ENCODE assay signal across 9 mouse cellular contexts in genomic region chr8:119196486-119197150, GRCm38 (mm10).
A peak's percentile ranks its signal among the peaks of the same experiment; 100 is the strongest.
DNase-seq lines count a peak whose midpoint lies in the region; ATAC-seq lines count a peak whose summit lies in the region.
"Had no signal": no experiment of that assay in that cellular context is flagged by ENCODE, and none has a peak within 500 bp of the region (broad histone marks: within the 10 kb centered on the region; RNA-seq: fewer than 3 reads in every experiment).

No protein-coding gene starts in this region.

- no peak overlapping the region for H3K9ac ChIP-seq in heart, embryonic 14.5 days (ENCODE audit: low read length)
- no peak overlapping the region for H3K9ac ChIP-seq in liver, embryonic 12.5 days
- H3K9ac ChIP-seq: liver, embryonic 13.5 days had no signal

- H3K27ac ChIP-seq in heart, embryonic 14.5 days (replicated peaks in 1 of 2; ENCODE audit: control insufficient read depth in 1 of 2, insufficient read depth in 1 of 2, low read depth in 2 of 2, low read length in 2 of 2): 0 out of 4 replicates have a peak overlapping the region, but pooled peaks of 1 of the 2 experiments have one; percentile 39
- H3K27ac ChIP-seq in liver, embryonic 12.5 days: no peak overlapping the region
- H3K27ac ChIP-seq: liver, embryonic 13.5 days had no signal

- WGBS in heart, embryonic 14.5 days: 65% methylated on average over 10 of the region's 10 CpGs
- 76% methylated on average over 10 of the region's 10 CpGs for WGBS in liver, embryonic 12.5 days (ENCODE audit: insufficient replicate concordance)

- H3K36me3 ChIP-seq in megakaryocyte, embryonic 14.5 days (replicated peaks; ENCODE audit: low read length): no peaks in the 10 kb centered on the region
- H3K36me3 ChIP-seq in heart, embryonic 14.5 days (ENCODE audit: control insufficient read depth, insufficient read depth, low read length): no peaks in the 10 kb centered on the region
- no peaks in the 10 kb centered on the region for H3K36me3 ChIP-seq in liver, embryonic 12.5 days
- H3K36me3 ChIP-seq: liver, embryonic 13.5 days had no signal

- ATAC-seq in megakaryocyte, adult 5-6 weeks (ENCODE audit: poor library complexity, severe bottlenecking): no peak
- peak; percentile 70 for ATAC-seq in cerebellum, adult (ENCODE audit: insufficient number of reproducible peaks, low FRiP score, low TSS enrichment)
- peak; percentile 43; the same call in 1 of the 2 replicates for ATAC-seq in heart, embryonic 14.5 days (ENCODE audit: insufficient number of reproducible peaks, insufficient read depth, low FRiP score, low read depth)
- ATAC-seq in monocyte, adult 5-6 weeks (replicated peaks; ENCODE audit: insufficient number of reproducible peaks, low FRiP score, low TSS enrichment, poor library complexity, severe bottlenecking): no peak
- no peak for ATAC-seq in liver, embryonic 12.5 days

- no peaks in the 10 kb centered on the region for H3K4me1 ChIP-seq in megakaryocyte, embryonic 14.5 days
- H3K4me1 ChIP-seq in heart, embryonic 14.5 days (ENCODE audit: control insufficient read depth in 2 of 2, insufficient read depth in 2 of 2, low read length in 2 of 2): peaks cover 3 to 11% of the 10 kb centered on the region in 2 experiments
- H3K4me1 ChIP-seq in liver, embryonic 12.5 days: no peaks in the 10 kb centered on the region
- H3K4me1 ChIP-seq: liver, embryonic 13.5 days had no signal

- H3K9me3 ChIP-seq in megakaryocyte, embryonic 14.5 days: peaks cover 31% of the 10 kb centered on the region
- no peaks in the 10 kb centered on the region for H3K9me3 ChIP-seq in heart, embryonic 14.5 days (ENCODE audit: control insufficient read depth, low read length)
- H3K9me3 ChIP-seq in liver, embryonic 12.5 days (replicated peaks): peaks cover 14% of the 10 kb centered on the region; the same call in 1 of the 2 replicates

- DNase-seq in left cerebral cortex, postnatal 25 days (ENCODE audit: low spot score in 2 of 2): peak; percentile 79 to 84
- no peak for DNase-seq in spleen, postnatal 10 days (ENCODE audit: low spot score in 2 of 2)
- DNase-seq: liver, embryonic 13.5 days had no signal

- no peaks in the 10 kb centered on the region for H3K27me3 ChIP-seq in megakaryocyte, embryonic 14.5 days (replicated peaks)
- H3K27me3 ChIP-seq in heart, embryonic 14.5 days (ENCODE audit: control insufficient read depth, insufficient read depth, low read length): no peaks in the 10 kb centered on the region
- H3K27me3 ChIP-seq in liver, embryonic 12.5 days (replicated peaks): no peaks in the 10 kb centered on the region
- H3K27me3 ChIP-seq: liver, embryonic 13.5 days had no signal

- H3K4me3 ChIP-seq in megakaryocyte, embryonic 14.5 days (replicated peaks): peak overlapping the region; percentile 24
- no peak overlapping the region for H3K4me3 ChIP-seq in heart, embryonic 14.5 days (ENCODE audit: control insufficient read depth in 1 of 2, insufficient read depth in 1 of 2, low read depth in 1 of 2, low read length in 2 of 2)
- H3K4me3 ChIP-seq in liver, embryonic 12.5 days: no peak overlapping the region
- H3K4me3 ChIP-seq: liver, embryonic 13.5 days had no signal

- H3K4me2 ChIP-seq in heart, embryonic 14.5 days (ENCODE audit: low read length): peak overlapping the region; percentile 39; the same call in 1 of the 2 replicates
- H3K4me2 ChIP-seq in liver, embryonic 12.5 days: no peak overlapping the region
- H3K4me2 ChIP-seq: liver, embryonic 13.5 days had no signal

- intact Hi-C loops in left cerebral cortex, postnatal 25 days (cut with DNase I): no loop called here

Comparison
In these comparisons a context has a peak if more than half of its experiments do, and no peak if none do; other contexts are left out.
1. ATAC-seq: peak in cerebellum, adult (single experiment) and heart, embryonic 14.5 days (single experiment); none in megakaryocyte, adult 5-6 weeks (single experiment), monocyte, adult 5-6 weeks (single experiment) and liver, embryonic 12.5 days (single experiment).
2. DNase-seq: peak in left cerebral cortex, postnatal 25 days (2 of 2); none in spleen, postnatal 10 days (0 of 2).